Comparison of ENCODE assay signal across 7 mouse cellular contexts in genomic region chr2:156353265-156353692, GRCm38 (mm10). TPM values are rescaled to one million over a fixed set of nuclear protein-coding genes. Genes with fewer than 3 reads are reported as not detected.
DNase-seq lines count a peak whose midpoint lies in the region; ATAC-seq and TF ChIP-seq lines count a peak whose summit lies in the region.

No protein-coding gene starts in this region.

- H3K4me3 ChIP-seq in gastrocnemius, adult 2 months, result no peak overlapping the region

- TF ChIP-seq CTCF in gastrocnemius, adult 2 months (IDR thresholded peaks at IDR 0.05), result no peak

- H3K27ac ChIP-seq in gastrocnemius, adult 2 months, result no peak overlapping the region

- intact Hi-C loops in gastrocnemius, adult 2 months (cut with DNase I), result no loop called here

- no peak for ATAC-seq in activated CD4-positive, CD25-positive, alpha-beta regulatory T cell, adult 4 months

- peak; percentile 11 for DNase-seq in layer of hippocampus, adult 11-12 months (ENCODE audit: low spot score)
- DNase-seq in layer of hippocampus, adult 18-20 months (ENCODE audit: low spot score in 2 of 2), result no peak
- peak; percentile 8 to 36 for DNase-seq in adrenal gland, postnatal 36 days
- peak; percentile 61 for DNase-seq in gastrocnemius, adult 2 months
- peak; percentile 55 for DNase-seq in kidney, postnatal 14 days
- no peak for DNase-seq in liver

RNA-seq across cellular contexts. Expression of gene Scand1, which starts 40.8 kb away (rescaled TPM):
- total RNA-seq in layer of hippocampus, adult 18-20 months (2021), result 10 to 100 TPM; 91.6 to 95.1 TPM
- total RNA-seq in adrenal gland, postnatal 36 days (2021), result 100 to 1,000 TPM; 101 to 132 TPM
- total RNA-seq in gastrocnemius, adult 2 months (2021), result 10 to 100 TPM; 61.0 to 61.2 TPM
- 1 to 10 TPM; 2.9 to 3.7 TPM for polyA plus RNA-seq in activated CD4-positive, CD25-positive, alpha-beta regulatory T cell, adult 4 months (2017; shearing (Covaris generic))

RNA-seq across cellular contexts. Expression of gene Cnbd2, which starts 41.2 kb away (rescaled TPM):
- total RNA-seq in layer of hippocampus, adult 18-20 months (2021), result 1 to 10 TPM; 5.4 to 6.7 TPM
- 1 to 10 TPM; 2.2 to 2.7 TPM for total RNA-seq in adrenal gland, postnatal 36 days (2021)
- total RNA-seq in gastrocnemius, adult 2 months (2021), result under 1 TPM; 0.86 to 0.92 TPM
- 1 to 10 TPM; 3.1 to 6.4 TPM for polyA plus RNA-seq in activated CD4-positive, CD25-positive, alpha-beta regulatory T cell, adult 4 months (2017; shearing (Covaris generic))

Comparison
In these comparisons a context has a peak if more than half of its experiments do, and no peak if none do; other contexts are left out.
1. DNase-seq: peak in layer of hippocampus, adult 11-12 months (single experiment), adrenal gland, postnatal 36 days (2 of 2), gastrocnemius, adult 2 months (single experiment) and kidney, postnatal 14 days (single experiment); none in layer of hippocampus, adult 18-20 months (0 of 2) and liver (single experiment).